Mouse (Mus musculus): ENCODE data around the gene Ccdc34.

Gene Ccdc34

DNA sequence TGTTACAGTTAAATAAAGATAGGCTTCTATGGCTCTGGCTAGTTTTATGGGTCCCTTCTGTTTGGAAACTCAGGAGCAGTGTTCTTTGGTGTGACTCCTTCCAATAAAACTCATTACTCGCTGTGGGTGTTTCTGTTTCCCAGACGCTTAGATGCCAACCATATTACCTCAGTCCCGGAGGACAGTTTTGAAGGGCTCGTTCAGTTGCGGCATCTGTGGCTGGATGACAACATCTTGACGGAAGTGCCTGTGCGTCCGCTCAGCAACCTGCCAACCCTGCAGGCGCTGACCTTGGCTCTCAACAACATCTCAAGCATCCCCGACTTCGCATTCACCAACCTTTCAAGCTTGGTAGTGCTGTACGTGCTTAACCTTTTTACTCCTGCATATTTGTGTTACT, 21.2 kb upstream of the Ccdc34 start:
- no peak for DNase-seq (ENCODE audit: extremely low spot score, low spot score)

DNA sequence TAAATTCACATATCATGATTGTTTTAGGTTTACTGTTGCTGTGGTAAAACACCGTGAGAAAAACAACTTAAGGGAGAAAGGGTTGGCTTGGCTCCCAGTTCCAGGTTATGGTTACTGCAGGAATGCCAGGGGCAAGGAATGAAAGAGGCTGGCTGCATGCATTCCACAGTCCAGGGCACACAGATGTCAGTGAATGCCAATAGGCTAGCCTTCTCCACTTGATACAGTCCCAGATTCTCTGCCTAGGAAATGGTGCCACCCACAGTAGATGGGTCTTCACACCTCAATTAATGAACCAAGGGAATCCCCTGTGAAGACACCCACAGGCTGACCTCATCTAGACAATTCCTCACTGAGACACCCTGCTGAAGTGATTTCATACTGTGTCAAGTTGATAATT, 12.9 kb upstream of the Ccdc34 start:
- DNase-seq (ENCODE audit: extremely low spot score, low spot score), result no peak

DNA sequence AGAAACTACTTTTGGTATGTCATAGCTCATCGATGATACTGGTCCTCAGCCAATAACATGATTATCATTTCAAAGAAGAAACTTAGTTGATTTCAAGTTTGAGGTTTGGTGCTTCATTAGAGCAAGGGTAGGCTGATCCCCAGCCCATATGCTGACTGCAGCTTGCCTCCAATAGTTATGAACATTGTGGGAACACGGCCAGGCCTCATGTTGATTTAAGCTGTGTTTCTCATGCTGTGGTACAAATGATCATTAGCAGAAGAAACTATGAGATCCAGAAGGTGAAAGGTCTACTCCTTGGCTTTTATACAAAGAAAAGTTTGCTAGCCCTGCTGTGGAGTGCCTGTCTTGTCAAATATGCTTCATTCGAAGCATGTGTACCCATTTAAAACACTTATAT, 12.5 kb upstream of the Ccdc34 start:
- no peak for DNase-seq (ENCODE audit: extremely low spot score, low spot score)

DNA sequence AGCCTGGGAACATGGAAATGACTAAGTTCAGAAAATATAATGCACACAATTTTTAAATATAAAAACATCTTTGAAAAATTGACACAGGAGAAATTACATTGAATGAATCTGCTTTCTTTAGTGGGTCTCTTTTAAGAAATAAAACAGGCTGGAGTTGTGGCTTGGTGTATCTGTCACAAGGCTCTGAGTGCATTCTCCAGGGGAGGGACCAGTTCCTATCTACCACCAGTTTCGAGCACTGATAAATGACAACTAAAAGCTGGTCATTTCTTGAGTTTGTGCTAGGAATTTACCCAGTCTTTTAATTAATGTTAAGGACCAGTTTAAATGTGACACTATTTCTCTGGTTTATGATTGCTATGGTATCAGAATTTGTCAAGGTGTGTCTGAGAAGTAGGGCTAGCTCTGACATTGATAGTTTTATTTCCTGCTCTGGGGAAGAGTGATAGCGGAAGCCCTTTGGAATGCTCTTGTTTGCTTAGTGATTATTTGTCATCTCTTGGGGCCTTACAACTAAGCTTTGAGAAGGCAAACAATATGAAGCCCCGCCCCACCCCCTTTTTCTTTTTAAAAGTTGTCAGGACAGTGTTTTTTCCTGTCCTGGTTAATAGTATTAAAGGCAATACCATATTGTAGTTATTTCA, 11.9 kb upstream of the Ccdc34 start:
- DNase-seq (ENCODE audit: extremely low spot score, low spot score), result no peak

DNA sequence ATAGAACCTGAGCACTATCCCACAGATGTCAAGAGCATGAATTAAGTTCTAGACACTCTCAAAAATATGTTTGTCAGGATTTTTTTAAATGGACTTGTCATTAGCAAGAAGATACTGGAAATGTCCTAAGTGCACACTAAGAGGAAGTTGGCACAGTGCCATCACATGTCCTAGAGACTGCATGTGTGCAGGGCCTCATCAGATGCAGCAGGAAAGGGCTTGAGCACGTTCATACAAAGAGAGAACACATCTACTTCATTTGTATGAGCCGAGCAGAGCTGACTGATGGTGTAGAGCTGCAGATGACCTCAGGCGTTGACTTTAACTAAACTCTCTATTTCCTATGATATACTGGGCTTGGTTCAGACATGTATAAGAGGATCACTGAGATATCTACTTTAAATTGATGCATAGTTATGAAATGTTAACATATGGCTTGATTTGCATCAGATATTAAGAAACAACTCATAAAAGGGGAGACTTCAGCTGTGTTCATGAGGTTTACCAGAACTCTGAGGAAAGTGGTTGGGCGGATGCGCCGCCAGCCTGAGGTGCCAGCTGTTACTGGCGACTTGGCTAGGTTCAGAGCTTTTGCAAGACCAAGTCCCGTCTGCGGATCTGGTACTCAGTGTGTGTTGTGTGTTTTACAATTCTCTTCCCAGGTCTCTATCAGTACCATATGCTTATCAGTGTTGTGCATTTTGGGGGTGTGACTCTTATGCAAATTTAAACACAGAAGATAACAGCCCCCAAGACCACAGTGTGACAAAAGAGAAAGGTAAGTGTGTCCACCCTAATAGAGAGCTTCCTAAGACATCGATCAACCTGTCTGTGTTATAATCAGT, 10.0 kb upstream of the Ccdc34 start:
- no peak for DNase-seq (ENCODE audit: extremely low spot score, low spot score)

DNA sequence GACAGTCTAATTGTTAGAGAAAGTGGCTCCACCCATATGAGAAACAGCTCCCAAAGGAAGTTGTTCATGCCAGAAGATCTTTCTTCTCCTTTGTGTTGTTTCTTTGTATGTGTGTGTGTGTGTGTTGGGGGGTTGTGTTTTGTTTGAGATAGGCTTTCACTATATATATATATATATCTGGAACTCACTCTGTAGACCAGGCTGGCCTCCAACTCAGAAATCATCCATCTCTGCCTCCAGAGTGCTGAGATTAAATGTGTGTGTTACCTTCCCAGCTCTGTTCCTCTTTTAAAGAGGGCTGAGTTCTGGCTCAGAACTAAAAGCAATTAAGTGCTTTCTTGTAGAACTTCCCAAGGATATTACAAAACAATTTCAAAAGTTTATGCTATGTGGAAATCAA, 8.2 kb upstream of the Ccdc34 start:
- no peak for DNase-seq (ENCODE audit: extremely low spot score, low spot score)

DNA sequence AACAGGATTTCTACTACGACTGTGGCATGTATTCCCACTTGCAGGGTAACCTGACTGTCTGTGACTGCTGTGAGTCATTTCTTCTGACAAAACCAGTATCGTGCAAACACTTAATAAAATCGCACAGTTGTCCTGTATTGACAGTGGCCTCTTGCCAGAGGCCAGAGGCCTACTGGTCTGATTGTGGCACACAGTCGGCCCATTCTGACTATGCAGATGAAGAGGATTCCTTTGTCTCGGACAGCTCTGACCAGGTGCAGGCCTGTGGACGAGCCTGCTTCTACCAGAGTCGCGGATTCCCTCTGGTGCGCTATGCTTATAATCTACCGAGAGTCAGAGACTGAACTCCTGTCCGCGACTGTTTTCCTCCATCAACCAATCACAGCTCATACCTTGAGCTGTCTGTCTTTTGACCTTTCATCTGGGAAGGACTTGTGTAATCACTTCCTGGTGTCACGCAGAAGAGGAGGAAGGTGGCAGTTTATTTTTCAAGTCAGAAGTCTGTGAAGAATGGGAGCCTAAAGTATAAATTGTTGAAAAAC, 5.4 kb upstream of the Ccdc34 start:
- no peak for DNase-seq (ENCODE audit: extremely low spot score, low spot score)

DNA sequence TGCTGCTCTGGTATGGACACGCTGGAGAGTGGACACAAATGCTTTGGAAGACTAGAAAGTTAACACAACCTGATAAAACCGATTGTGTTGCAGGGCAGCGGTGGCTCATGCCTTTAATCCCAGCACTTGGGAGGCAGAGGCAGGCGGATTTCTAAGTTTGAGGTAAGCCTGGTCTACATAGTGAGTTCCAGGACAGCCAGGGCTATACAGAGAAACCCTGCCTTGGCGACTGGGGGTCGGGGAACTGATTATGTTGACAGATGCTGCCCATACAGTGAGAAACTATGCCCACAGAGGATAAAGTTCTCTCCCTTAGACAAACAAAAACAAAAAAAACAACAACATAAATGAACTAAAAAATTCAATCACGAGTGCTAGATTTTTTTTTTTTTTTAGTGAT, 530 bp upstream of the Ccdc34 start:
- DNase-seq (ENCODE audit: extremely low spot score, low spot score), result no peak

DNA sequence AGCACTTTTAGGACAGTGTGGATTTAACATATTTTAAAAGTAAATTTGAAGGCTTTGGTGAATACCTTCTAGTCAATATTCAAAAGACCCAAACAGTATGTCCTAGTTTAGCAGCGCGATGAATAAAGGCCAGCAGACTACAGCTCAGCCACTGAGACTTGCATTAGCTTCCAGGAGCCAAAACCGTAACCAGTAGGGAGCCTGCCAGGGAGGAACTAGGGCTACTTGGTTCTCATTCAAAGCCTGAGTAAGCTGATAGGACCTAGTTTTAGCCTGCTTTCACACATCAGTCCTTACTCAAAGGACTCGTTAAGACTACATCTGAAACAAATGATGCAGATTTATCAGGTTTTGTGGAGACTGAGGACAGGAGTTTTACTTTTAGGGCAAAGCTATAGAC, 2.0 kb downstream of the Ccdc34 start:
- DNase-seq (ENCODE audit: extremely low spot score, low spot score), result no peak

DNA sequence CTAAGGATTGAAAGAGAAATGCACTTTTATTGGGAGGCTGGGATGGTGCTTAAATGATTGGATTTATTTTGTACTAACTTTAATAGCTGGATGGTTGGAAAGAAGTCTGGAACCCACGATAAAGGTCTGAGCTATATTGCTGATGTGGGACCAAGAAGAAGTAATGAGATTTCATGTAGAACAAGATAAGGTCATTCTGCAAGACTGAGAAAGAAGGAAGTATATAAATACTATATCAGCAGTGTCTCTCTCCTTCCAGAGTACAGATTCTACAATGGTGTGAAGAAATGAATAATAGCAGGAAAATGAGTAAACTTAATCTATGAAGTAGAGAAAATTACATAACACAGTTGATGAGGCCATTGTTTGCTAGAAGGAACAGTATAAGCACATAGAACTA, 2.8 kb downstream of the Ccdc34 start:
- no peak for DNase-seq (ENCODE audit: extremely low spot score, low spot score)

DNA sequence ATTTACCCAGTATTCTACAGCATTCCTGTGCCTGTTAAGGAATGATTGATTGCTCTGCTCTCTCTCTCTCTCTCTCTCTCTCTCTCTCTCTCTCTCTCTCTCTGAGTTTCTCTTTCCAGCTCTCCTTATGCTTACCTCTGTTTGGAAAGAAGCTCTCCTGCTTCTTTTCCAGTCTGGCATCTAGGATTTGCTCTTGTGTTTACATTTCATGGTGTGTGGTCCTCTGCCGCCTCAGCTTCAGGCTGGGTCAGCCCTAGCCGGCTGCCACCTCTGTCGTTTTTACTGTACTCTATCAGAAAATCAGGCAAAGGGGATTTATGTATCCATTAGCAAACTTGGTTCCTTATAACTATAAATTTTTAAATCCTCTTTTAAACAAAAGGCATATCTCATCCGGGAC, 18.6 kb downstream of the Ccdc34 start:
- DNase-seq (ENCODE audit: extremely low spot score, low spot score), result no peak

DNA sequence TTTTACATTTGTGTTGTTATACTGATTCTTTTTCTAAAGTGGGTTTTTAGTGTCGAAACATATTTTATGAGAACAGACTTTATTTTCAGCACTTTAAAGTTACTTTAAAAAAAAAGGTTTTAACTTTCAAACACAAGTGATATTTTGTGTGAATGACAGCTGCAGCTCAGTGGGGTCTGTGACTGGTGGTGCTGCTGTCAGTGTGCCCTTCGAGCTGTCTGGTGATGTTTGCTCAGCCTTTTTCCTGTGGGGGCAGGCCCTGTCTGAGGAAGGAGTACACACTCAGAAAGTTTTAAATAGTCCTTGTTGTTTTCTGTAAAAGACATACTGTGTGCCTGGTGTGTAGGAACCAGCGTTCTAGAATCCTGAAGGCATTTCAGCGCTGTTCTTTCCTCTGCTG, 19.0 kb downstream of the Ccdc34 start:
- DNase-seq (ENCODE audit: extremely low spot score, low spot score), result no peak

DNA sequence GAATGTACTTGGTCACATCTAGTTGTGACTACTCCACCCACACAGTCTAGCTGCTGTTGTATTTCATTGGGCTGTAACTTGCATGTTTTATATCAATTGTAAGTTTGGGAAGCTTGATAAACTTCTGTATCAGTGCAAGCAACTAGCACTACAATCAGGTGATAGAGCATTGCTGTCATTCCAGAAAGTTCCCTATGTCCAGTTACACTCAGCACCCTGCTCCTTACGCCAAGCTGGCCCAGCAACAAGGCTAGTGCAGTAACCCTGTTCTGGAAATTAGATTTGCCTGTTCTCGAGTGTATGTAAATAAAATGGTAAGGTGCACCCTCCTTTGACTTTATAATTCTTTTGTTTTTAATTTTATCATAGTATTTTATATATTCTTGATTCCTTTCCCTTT, 19.6 kb downstream of the Ccdc34 start:
- DNase-seq (ENCODE audit: extremely low spot score, low spot score), result no peak

DNA sequence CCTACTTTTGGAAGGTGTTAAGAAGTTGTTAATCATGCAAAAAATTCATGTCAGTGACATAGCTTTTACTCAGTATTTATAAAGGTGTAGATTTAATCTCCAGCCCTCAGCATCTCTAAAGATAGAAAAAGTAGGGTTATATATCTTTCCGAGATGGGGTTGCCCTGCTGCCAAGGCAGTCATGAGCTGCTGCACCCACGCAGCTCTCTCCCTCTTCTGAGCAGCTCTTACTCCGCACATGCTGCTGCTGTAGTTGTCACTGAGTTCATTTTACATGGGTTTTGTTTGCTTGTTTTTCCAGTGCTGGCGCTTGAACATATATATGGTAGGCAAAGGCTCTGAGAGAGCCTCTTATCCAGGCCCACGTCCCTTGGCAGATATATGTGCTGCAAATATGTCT, 20.7 kb downstream of the Ccdc34 start:
- no peak for DNase-seq (ENCODE audit: extremely low spot score, low spot score)

DNA sequence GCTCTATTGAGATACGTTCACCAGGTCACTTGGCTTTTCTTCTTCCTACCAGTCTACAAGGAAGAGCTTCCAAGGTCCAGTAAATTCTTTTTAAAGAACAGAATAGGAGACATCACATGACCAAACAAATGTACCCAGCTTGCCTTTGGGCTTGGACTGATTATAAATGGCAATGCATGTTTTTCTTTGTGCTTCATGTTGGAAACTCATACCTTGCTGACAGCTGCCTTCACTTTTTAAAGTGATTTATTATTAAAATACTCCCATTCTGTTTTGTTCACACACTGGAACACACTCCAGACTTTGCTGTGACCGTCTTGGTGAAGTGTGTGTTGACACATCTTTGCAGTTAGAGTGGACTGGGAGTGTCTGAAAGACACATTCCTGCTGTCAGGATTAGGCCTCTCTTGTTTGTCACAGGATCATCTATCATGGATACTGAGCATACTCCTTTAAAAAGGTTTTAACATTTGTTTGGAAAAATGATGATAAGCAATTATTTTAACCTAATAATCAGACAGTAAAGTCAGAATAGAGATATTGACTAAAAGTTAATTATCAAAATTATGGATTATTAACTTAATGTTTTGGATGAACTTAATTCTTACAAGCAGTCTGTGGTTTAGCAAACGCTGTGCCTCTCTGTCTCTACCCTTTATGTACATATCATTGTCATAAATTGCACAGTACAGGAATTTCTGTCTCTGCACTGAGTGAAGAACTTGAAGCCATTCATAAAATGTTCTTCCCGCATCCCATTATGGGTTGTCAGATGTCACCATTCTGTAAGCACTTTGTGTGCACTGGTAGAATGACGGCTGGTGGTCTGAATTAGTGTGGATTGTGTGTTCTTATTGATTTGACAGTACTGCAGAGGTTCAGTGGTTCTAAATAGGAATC, 25.5 kb downstream of the Ccdc34 start:
- DNase-seq (ENCODE audit: extremely low spot score, low spot score), result no peak

DNA sequence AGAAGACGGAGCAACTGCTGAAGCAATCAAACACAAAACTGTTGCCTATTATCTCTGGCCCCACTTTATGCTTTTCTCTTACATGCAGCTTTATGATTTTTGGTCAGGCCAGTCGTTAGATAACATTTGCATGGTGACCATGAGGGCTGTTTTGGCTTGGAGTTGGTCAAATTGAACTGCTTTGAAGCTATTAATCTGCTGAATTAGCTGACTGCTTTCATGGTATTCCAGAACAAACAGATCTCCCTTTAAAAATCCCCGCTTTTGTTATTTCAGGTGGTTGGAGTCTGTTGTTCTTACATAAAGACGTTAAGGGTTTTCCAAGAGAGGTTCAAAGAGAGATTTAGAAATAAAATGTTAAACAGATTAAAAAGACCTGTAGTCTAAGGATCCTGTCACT, 40.8 kb downstream of the Ccdc34 start:
- no peak for DNase-seq (ENCODE audit: extremely low spot score, low spot score)

DNA sequence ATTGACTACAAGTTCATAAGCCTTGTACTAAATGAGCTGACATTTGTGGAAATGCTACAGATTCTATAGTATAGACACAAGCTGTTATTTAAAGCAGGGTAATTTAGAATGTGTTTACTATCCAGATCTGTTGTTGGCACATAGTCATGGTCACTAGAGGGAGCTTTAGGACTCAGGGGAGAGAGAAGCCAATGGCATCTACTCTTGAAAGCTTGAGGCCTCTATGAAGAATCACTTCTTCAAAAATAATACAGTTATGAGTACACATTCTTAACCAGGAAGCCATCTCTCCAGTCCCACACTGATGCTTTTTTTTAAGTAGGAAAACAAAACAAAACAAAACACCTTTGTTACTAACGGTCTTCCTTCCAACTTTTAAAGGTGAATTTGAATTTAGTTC, 45.5 kb downstream of the Ccdc34 start:
- DNase-seq (ENCODE audit: extremely low spot score, low spot score), result no peak

DNA sequence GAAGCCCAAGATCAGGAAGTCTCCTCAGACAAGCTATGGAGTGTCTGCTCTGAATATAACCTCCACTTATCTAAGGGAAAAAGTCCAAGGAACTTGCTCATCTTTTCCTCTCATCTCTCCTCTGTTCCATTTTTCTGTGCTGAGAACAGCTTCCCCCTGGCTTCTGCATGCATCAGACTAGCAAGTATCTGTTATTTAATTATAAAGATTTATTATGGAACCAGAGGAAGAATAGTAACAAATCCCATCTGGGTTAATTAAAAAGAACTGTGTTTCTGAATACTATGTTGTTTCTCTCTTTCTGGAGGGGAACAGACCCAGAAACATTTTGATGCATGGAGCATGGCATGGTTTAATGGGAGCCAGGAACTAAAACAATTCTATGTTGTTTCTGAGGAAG, 51.3 kb downstream of the Ccdc34 start:
- no peak for DNase-seq (ENCODE audit: extremely low spot score, low spot score)

DNA sequence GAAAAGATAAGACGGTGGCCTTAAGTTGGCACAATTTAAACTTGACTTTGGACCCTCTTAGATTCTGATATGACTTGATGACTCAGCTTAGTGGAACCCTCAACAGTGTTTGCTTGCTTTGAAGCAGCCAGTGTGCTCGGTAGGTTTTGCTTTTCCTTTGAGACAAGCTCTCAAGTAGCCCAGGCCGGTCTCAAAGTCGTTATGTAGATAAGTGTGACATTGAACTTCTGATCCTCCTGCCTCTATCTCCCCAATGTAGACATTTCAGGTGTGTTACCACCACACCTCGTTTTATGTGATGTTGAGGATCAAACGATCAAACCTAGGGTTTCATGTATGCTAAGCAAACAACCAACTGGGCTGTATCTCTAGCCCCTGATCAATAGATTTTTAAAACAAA, 55.4 kb downstream of the Ccdc34 start:
- no peak for DNase-seq (ENCODE audit: extremely low spot score, low spot score)

DNA sequence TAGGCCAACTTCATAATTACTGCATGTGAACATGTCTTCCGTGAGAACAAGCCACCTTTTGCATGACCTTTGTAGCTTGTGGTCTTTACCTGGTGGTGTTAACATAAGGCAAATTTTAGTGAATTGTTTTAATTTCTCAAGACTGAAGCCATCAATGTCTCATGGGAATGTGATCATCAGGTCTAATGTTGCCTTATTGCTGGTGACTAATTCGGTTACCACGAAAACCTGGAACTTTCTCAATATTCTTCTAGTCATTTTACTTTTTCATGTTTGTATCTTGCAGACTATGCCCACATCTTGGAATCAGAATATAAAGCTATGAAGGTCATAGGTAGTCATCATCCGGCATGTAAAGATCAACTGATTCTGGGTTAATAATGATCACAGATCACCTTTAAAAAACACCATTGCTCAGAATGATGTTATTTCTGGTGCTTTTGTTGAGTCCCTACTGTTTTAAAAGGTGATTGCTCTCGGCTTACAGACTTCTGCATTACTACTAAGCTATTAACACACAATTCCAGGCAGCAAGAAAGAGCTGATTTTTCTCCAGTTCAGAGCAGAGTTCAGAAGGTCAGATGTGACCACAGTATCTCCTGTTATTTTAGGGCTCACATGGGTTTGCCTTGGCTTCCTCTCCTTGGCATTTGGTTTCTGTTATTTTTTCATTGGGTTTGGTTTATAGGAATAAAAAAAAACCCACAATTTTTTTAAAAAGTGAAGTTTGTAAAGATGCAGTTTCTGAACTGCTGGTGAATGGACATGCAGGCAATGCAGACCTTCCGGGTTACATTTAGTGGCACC, 57.2 kb downstream of the Ccdc34 start:
- DNase-seq (ENCODE audit: extremely low spot score, low spot score), result no peak

DNA sequence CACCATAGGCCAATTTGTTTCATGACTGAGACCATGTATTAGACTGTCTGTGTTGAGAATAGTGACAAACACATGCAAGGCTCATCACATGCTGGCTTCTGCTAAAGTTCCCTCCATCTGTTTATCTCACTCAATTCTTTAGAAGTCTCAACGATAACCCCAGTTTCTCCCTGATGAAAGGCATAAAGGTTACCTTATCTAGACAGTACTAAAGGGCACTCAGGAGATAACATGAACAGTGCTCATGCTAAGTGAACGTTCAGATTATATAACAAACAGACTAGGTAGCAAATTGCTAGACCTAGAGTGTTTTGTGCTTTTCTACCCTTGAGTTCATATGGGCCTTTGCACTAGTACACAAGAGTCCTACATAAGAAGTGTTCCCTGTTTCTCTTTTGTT, 59.6 kb downstream of the Ccdc34 start:
- DNase-seq (ENCODE audit: extremely low spot score, low spot score), result no peak
